Mouse (Mus musculus) CH12.LX (cell line): ENCODE measurements around the gene Cxcl16.

ENCODE experiments used
- CTCF ChIP-seq, 2 experiments: IDR thresholded peaks in 1 of 2; conservative IDR thresholded peaks in 1 of 2; 2 replicates each; pipeline ENCODE4 v1.5.1; 2011 to 2012; ENCODE audit warnings: low read depth in 2 of 2, low read length in 2 of 2, improper control_type of control experiment in 1 of 2, inconsistent platforms in 1 of 2, mild to moderate bottlenecking in 1 of 2, moderate library complexity in 1 of 2
- ZNF384 ChIP-seq: IDR thresholded peaks from 2 replicates; pipeline ENCODE4 v1.6.1; 2012; ENCODE audit warnings: low read depth, low read length, improper control_type of control experiment, inconsistent platforms

DNA sequence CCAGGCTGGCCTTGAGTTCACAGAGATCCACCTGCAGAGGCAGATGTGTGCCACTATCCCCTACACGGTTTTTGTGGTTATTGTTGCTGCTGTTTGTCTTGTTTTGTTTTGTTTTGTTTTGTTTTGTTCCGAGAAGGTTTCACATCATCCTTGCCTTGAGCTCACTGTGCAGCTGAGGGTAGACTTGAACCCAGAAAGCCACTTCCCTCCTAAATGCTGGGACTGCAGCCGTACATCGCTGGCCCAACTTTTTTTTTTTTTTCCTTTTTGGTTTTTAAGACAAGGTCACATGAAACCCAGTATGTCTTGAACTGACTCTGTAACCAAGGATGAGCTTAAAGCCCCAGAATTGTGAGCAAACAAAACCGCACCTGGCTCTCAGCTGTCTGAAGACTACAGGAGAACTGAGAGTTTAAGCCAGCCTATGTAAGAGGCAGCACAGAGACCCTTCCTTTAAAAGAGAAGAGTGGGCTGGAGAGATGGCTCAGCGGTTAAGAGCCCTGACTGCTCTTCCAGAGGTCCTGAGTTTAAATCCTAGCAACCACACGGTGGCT lies 47.3 kb upstream of the Cxcl16 start:
- TF ChIP-seq ZNF384 (peak; percentile 88), CTCF (conservative IDR thresholded peaks at IDR 0.05 in 1 of 2, IDR thresholded peaks at IDR 0.05 in 1 of 2; ENCODE audit: low read depth in 2 of 2, low read length in 2 of 2) (no peak)
